Mouse (Mus musculus) regulatory T cell (primary cell): Measurements from ENCODE around the gene Adarb2.
"Not testable (repeated sequence)": the region's sequence is repeated elsewhere in the genome, so short reads cannot be mapped to it uniquely, and the experiment has no call there.

Source experiments
- in situ Hi-C: fragments of 300-600 bp; cut with MboI, MseI; formaldehyde crosslinking; loops from one replicate; pipeline ENCODE4 v1.15.1; 2025; ENCODE audit warnings: high pct_unique_total_duplicates

The Adarb2 gene

GRCm38 (mm10) chr13:8584257-8585005 is 381.8 kb downstream of the Adarb2 start:
- in situ Hi-C loops: no loop called here

GRCm38 (mm10) chr13:8587447-8587846 is 384.8 kb downstream of the Adarb2 start:
- in situ Hi-C loops: no loop called here

GRCm38 (mm10) chr13:8590460-8590859 is 387.8 kb downstream of the Adarb2 start:
- in situ Hi-C loops: no loop called here

- in situ Hi-C loops: no loop called here
Measured at GRCm38 (mm10) chr13:8596977-8597646, 394.4 kb downstream of the Adarb2 start.

- in situ Hi-C loops: no loop called here
Measured at GRCm38 (mm10) chr13:8597647-8598017, 395.0 kb downstream of the Adarb2 start.

- in situ Hi-C loops: no loop called here
Measured at GRCm38 (mm10) chr13:8605645-8606044, 403.0 kb downstream of the Adarb2 start.

GRCm38 (mm10) chr13:8608040-8608439 is 405.4 kb downstream of the Adarb2 start:
- in situ Hi-C loops: no loop called here

GRCm38 (mm10) chr13:8608918-8609317 is 406.3 kb downstream of the Adarb2 start:
- in situ Hi-C loops: not testable (repeated sequence)

GRCm38 (mm10) chr13:8610956-8611355 is 408.3 kb downstream of the Adarb2 start:
- in situ Hi-C loops: no loop called here

GRCm38 (mm10) chr13:8612618-8613391 is 410.1 kb downstream of the Adarb2 start:
- in situ Hi-C loops: no loop called here

GRCm38 (mm10) chr13:8616685-8617084 is 414.0 kb downstream of the Adarb2 start:
- in situ Hi-C loops: no loop called here

- in situ Hi-C loops: no loop called here
Measured at GRCm38 (mm10) chr13:8622263-8622662, 419.6 kb downstream of the Adarb2 start.

- in situ Hi-C loops: no loop called here
Measured at GRCm38 (mm10) chr13:8629565-8629964, 426.9 kb downstream of the Adarb2 start.

- in situ Hi-C loops: no loop called here
Measured at GRCm38 (mm10) chr13:8631618-8632017, 429.0 kb downstream of the Adarb2 start.

GRCm38 (mm10) chr13:8632072-8632471 is 429.4 kb downstream of the Adarb2 start:
- in situ Hi-C loops: no loop called here

GRCm38 (mm10) chr13:8633385-8634337 is 431.0 kb downstream of the Adarb2 start:
- in situ Hi-C loops: no loop called here

- in situ Hi-C loops: no loop called here
Measured at GRCm38 (mm10) chr13:8642084-8642483, 439.4 kb downstream of the Adarb2 start.

- in situ Hi-C loops: no loop called here
Measured at GRCm38 (mm10) chr13:8643920-8644319, 441.3 kb downstream of the Adarb2 start.

- in situ Hi-C loops: no loop called here
Measured at GRCm38 (mm10) chr13:8644805-8645679, 442.4 kb downstream of the Adarb2 start.

GRCm38 (mm10) chr13:8649261-8649660 is 446.6 kb downstream of the Adarb2 start:
- in situ Hi-C loops: no loop called here
